Mouse (Mus musculus) brain, embryonic 14.5 days (tissue): ENCODE measurements around the gene Men1.

Source experiments
- CTCF ChIP-seq: fragments of 200-500 bp; IDR thresholded peaks from 2 replicates; pipeline ENCODE4 v1.5.1; 2012; ENCODE audit warnings: inconsistent platforms, mild to moderate bottlenecking, moderate library complexity, borderline replicate concordance; ENCODE audit not compliant: insufficient read depth, insufficient read length; ENCODE audit errors: extremely low read depth
- POLR2A ChIP-seq: fragments of 200-500 bp; IDR thresholded peaks from 2 replicates; pipeline ENCODE4 v1.6.1; 2012; ENCODE audit warnings: mild to moderate bottlenecking, inconsistent platforms, borderline replicate concordance; ENCODE audit not compliant: poor library complexity, insufficient read depth, insufficient read length, severe bottlenecking; ENCODE audit errors: extremely low read depth

DNA sequence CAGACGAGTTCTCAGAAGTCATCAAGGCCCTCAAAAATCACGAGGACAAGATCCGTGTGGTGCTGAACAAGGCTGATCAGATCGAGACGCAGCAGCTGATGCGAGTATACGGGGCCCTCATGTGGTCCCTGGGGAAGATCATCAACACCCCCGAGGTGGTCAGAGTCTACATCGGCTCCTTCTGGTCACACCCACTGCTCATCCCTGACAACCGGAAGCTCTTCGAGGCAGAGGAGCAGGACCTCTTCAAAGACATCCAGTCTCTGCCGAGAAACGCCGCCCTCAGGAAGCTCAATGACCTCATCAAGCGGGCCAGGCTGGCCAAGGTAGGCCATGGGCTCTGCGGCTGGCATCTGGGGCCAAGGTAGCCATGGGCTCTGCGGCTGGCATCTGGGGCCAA, 40.5 kb upstream of the Men1 start:
- no peak for TF ChIP-seq CTCF
- no peak for TF ChIP-seq POLR2A
